Mouse (Mus musculus): ENCODE data around the gene Cd28. TPM values are rescaled to one million over a fixed set of nuclear protein-coding genes. Genes with fewer than 3 reads are reported as not detected.

The Cd28 gene
- polyA plus RNA-seq, 1 experiment from 2014 or later: 0.15 TPM

DNA sequence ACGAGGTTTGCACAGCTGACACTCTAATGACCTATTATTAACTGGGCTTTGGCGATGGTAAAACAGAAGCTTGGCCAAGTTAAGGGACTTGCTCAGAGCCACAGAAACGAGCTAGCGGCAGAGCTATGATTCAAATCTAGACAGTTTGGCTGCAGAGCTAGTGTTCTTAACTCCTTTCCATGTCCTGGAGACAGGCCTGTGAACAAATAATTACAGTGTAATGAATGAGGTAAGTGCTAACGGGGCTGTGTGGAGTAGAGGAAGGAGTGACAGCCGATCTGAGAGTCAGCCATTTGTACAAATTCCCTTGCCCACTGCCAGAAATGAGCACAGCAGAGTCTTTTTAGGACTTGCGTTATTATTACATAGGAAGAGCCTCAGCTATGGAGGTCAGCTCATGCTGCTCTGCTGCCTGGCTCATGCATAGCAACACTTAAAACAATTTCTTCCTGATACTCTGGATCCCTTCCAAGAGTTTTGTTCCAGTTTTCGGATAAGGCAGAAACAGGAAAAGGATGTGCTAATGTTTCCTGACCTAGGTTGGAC is 876 bp upstream of the Cd28 start:
- WGBS: 62% methylated on average over 8 of the region's 8 CpGs
- H3K9me3 ChIP-seq (ENCODE audit: control insufficient read depth, low read length): no peaks in the 10 kb centered on the region
- no peaks in the 10 kb centered on the region for H3K27me3 ChIP-seq (ENCODE audit: control insufficient read depth, insufficient read depth, low read length)
- no peaks in the 10 kb centered on the region for H3K36me3 ChIP-seq (replicated peaks; ENCODE audit: control insufficient read depth, insufficient read depth)
- no peak overlapping the region for H3K4me2 ChIP-seq (replicated peaks)
- DNase-seq (ENCODE audit: low spot score): no peak
- ATAC-seq (ENCODE audit: low FRiP score): no peak
- no peak overlapping the region for H3K9ac ChIP-seq
- no peak overlapping the region for H3K27ac ChIP-seq
- no peaks in the 10 kb centered on the region for H3K4me1 ChIP-seq (replicated peaks; ENCODE audit: control insufficient read depth, insufficient read depth, low read length)
- H3K4me3 ChIP-seq (replicated peaks; ENCODE audit: low read length): no peak overlapping the region

DNA sequence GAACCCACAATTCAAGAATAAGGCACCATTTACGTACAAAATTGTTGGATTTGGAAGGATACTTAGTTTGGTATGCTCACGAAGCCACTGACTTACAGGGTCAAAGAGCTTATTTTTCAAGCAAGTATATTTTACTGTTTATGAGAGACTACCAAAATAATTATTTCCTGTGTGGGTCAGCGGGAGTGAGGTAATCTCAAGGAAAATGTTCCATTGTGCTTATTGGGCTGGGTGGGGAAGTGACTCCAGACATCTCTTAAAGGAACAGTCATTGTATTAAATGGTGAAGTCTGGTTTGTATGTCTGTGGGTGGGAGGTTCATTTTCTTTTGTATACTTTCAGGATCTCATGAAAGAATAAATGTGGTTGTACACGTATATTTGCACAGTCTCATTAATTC is 2.0 kb downstream of the Cd28 start:
- 86% methylated on average over 4 of the region's 4 CpGs for WGBS
- H3K4me2 ChIP-seq (replicated peaks): no peak overlapping the region
- H3K36me3 ChIP-seq (replicated peaks; ENCODE audit: control insufficient read depth, insufficient read depth): no peaks in the 10 kb centered on the region
- H3K27me3 ChIP-seq (ENCODE audit: control insufficient read depth, insufficient read depth, low read length): no peaks in the 10 kb centered on the region
- no peaks in the 10 kb centered on the region for H3K9me3 ChIP-seq (ENCODE audit: control insufficient read depth, low read length)
- H3K27ac ChIP-seq: no peak overlapping the region
- DNase-seq (ENCODE audit: low spot score): no peak
- ATAC-seq (ENCODE audit: low FRiP score): no peak
- no peak overlapping the region for H3K4me3 ChIP-seq (replicated peaks; ENCODE audit: low read length)
- H3K9ac ChIP-seq: no peak overlapping the region
- H3K4me1 ChIP-seq (replicated peaks; ENCODE audit: control insufficient read depth, insufficient read depth, low read length): no peaks in the 10 kb centered on the region

DNA sequence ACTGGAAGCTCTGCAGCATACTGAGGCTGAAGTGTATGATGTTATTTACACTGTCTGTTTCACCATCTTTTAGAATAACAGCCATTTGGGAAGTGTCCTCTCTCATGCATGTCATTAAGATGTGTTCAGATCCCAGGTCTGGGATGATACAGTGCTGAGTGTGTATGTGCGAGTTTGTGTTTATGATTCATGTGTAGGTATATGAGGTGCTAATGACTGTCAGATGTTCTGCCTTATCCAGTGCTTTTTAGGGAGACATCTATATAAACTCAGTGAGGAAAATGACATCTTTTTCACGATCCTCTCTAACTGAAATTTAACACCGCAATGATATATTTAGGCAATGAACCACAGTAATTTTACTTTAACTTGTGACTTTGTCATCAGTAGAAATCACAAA is 7.0 kb downstream of the Cd28 start:
- Histone ChIP-seq H3K27me3 (ENCODE audit: control insufficient read depth, insufficient read depth, low read length) (no peaks in the 10 kb centered on the region), H3K4me2 (replicated peaks) (no peak overlapping the region), H3K36me3 (replicated peaks; ENCODE audit: control insufficient read depth, insufficient read depth) (no peaks in the 10 kb centered on the region), H3K4me1 (replicated peaks; ENCODE audit: control insufficient read depth, insufficient read depth, low read length) (no peaks in the 10 kb centered on the region), H3K4me3 (replicated peaks; ENCODE audit: low read length) (no peak overlapping the region), H3K9ac (no peak overlapping the region), H3K27ac (no peak overlapping the region), H3K9me3 (ENCODE audit: control insufficient read depth, low read length) (peaks cover 6% of the 10 kb centered on the region; the same call in 1 of the 2 replicates)
- ATAC-seq (ENCODE audit: low FRiP score): no peak
- WGBS: 93% methylated on average over 3 of the region's 3 CpGs
- no peak for DNase-seq (ENCODE audit: low spot score)

DNA sequence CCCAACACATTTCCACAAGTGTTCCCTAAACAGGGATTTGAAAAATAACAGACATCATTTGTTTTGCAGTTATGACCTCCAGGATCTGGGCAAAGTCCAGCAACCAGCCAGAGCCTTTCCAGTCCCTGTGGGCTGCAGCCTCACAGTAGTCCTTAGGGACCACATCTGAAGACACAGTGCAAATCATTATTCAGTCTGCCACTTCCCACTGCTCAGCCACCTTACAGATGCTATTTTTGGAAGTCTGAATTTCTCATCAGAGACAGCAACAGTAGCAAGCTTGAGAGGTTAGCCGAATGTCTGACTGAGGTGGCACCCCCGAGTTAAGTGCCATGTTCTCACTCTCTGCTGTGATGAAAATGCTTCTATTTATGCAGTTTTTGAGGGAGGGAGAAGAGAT is 15.3 kb downstream of the Cd28 start:
- Histone ChIP-seq H3K4me3 (replicated peaks; ENCODE audit: low read length) (no peak overlapping the region), H3K36me3 (replicated peaks; ENCODE audit: control insufficient read depth, insufficient read depth) (no peaks in the 10 kb centered on the region), H3K27ac (no peak overlapping the region), H3K4me2 (replicated peaks) (no peak overlapping the region), H3K9me3 (ENCODE audit: control insufficient read depth, low read length) (no peaks in the 10 kb centered on the region), H3K9ac (no peak overlapping the region), H3K4me1 (replicated peaks; ENCODE audit: control insufficient read depth, insufficient read depth, low read length) (no peaks in the 10 kb centered on the region), H3K27me3 (ENCODE audit: control insufficient read depth, insufficient read depth, low read length) (no peaks in the 10 kb centered on the region)
- 86% methylated on average over 2 of the region's 2 CpGs for WGBS
- ATAC-seq (ENCODE audit: low FRiP score) (no peak), DNase-seq (ENCODE audit: low spot score) (no peak)

DNA sequence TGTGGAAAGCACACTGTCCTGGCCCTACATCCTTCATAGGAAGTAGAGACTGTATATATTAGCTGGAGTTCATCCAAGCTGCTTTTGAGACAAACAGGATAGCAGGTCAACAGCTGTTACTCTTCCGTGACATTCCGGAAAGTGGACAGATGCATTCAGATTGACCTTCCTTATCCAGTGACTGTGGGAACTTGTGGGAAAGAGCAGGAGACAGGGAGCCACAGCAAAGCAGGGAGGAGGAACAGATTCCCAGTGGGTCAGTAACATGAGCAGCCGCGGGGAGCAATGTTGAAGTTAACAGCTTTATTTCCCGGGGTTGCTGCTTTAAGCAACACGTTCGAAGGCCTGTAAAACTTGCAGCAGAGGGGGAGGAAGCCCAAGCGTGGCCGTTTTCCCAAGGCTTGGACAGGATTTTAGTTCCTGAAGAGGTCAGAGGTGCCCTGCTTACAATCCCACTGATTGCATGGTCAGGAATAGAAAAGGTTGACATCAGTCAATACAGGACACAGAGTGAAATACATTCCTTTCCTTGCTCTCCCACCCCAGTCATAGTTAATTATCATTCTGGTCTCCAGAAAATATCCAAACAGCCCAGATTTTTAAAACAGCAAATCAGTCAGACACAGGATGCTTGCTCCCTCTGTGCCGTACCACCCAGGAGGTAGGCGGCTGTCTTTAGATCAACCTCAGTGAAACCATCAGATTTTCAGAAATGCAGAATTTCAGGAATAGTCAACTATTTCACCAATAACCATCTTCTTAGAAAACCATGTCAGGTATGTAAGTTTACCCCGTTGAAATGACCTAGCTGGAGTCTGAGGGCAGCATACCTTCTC is 18.7 kb downstream of the Cd28 start:
- no peak overlapping the region for H3K27ac ChIP-seq
- ATAC-seq (ENCODE audit: low FRiP score) (no peak), DNase-seq (ENCODE audit: low spot score) (no peak)
- no peak overlapping the region for H3K9ac ChIP-seq
- H3K4me3 ChIP-seq (replicated peaks; ENCODE audit: low read length): no peak overlapping the region
- H3K4me1 ChIP-seq (replicated peaks; ENCODE audit: control insufficient read depth, insufficient read depth, low read length): no peaks in the 10 kb centered on the region
- WGBS: 55% methylated on average over 12 of the region's 12 CpGs
- H3K9me3 ChIP-seq (ENCODE audit: control insufficient read depth, low read length): no peaks in the 10 kb centered on the region
- no peaks in the 10 kb centered on the region for H3K27me3 ChIP-seq (ENCODE audit: control insufficient read depth, insufficient read depth, low read length)
- no peak overlapping the region for H3K4me2 ChIP-seq (replicated peaks)
- H3K36me3 ChIP-seq (replicated peaks; ENCODE audit: control insufficient read depth, insufficient read depth): no peaks in the 10 kb centered on the region

DNA sequence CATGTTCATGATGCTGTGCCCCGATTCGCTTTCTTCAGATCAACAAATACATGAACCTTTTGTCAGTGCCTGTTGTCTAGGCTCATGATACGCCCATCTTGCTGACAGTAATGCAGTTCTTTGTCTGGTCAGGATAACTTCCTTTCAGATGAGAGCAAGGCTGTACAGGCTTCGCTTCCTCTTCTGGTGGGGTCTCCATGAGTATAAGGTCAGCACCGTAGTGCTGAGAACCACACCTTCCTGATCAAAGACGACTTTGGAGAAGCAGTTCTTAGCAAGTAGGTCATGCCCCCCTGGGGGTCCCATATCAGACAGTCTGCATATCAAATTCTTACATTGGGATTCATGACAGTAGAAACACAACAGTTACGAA is 19.3 kb downstream of the Cd28 start:
- H3K9ac ChIP-seq: no peak overlapping the region
- DNase-seq (ENCODE audit: low spot score) (no peak), ATAC-seq (ENCODE audit: low FRiP score) (no peak)
- H3K4me1 ChIP-seq (replicated peaks; ENCODE audit: control insufficient read depth, insufficient read depth, low read length): no peaks in the 10 kb centered on the region
- H3K4me3 ChIP-seq (replicated peaks; ENCODE audit: low read length): no peak overlapping the region
- H3K9me3 ChIP-seq (ENCODE audit: control insufficient read depth, low read length): no peaks in the 10 kb centered on the region
- H3K27me3 ChIP-seq (ENCODE audit: control insufficient read depth, insufficient read depth, low read length): no peaks in the 10 kb centered on the region
- no peak overlapping the region for H3K4me2 ChIP-seq (replicated peaks)
- H3K27ac ChIP-seq: no peak overlapping the region
- WGBS: 87% methylated on average over 7 of the region's 7 CpGs
- H3K36me3 ChIP-seq (replicated peaks; ENCODE audit: control insufficient read depth, insufficient read depth): no peaks in the 10 kb centered on the region

DNA sequence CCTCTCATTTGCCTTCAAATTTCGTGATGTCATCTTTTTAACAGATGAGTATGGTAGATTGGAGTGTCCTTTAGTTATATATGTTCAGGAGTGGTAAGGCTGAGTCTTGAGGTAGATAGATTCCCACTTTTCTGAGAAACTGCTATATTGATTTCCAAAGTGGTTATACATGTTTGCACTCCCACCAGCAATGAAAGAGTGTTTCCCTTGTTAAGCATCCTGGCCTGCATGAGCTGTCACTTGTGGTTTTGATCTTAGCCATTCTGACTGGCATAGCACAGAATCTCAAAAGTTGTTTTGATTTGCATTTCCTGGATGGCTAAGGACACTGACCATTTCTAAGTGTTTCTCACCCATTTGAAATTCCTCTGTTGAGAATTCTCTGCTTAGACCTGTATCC is 27.7 kb downstream of the Cd28 start:
- Histone ChIP-seq H3K4me3 (replicated peaks; ENCODE audit: low read length) (no peak overlapping the region), H3K36me3 (replicated peaks; ENCODE audit: control insufficient read depth, insufficient read depth) (no peaks in the 10 kb centered on the region), H3K9ac (no peak overlapping the region), H3K27me3 (ENCODE audit: control insufficient read depth, insufficient read depth, low read length) (no peaks in the 10 kb centered on the region), H3K4me2 (replicated peaks) (no peak overlapping the region), H3K27ac (no peak overlapping the region), H3K9me3 (ENCODE audit: control insufficient read depth, low read length) (no peaks in the 10 kb centered on the region), H3K4me1 (replicated peaks; ENCODE audit: control insufficient read depth, insufficient read depth, low read length) (no peaks in the 10 kb centered on the region)
- WGBS: 74% methylated on average over 1 of the region's 1 CpGs
- DNase-seq (ENCODE audit: low spot score): no peak
- no peak for ATAC-seq (ENCODE audit: low FRiP score)

DNA sequence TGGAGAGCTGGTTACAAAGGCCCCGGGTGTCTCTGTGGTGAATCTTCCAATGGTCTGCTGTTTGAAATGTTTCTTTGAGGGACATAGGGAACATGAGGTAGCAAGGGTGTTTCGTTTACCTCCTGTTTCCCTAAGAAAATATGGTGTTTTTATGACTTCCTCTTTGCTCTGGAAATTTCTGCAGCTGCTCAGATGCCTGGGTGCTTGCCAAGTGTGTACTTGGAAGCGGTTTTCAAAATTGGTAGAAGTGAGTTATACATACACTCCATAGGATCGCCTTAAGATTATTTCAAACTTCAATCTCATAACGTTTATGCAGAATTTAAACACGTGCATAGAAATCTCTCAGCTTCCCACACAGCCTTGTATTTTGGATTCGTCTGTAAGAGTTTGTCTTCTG is 29.1 kb downstream of the Cd28 start:
- no peaks in the 10 kb centered on the region for H3K27me3 ChIP-seq (ENCODE audit: control insufficient read depth, insufficient read depth, low read length)
- no peak overlapping the region for H3K4me2 ChIP-seq (replicated peaks)
- H3K9me3 ChIP-seq (ENCODE audit: control insufficient read depth, low read length): no peaks in the 10 kb centered on the region
- DNase-seq (ENCODE audit: low spot score) (no peak), ATAC-seq (ENCODE audit: low FRiP score) (no peak)
- H3K9ac ChIP-seq: no peak overlapping the region
- 77% methylated on average over 7 of the region's 7 CpGs for WGBS
- no peak overlapping the region for H3K27ac ChIP-seq
- H3K4me3 ChIP-seq (replicated peaks; ENCODE audit: low read length): no peak overlapping the region
- H3K36me3 ChIP-seq (replicated peaks; ENCODE audit: control insufficient read depth, insufficient read depth): no peaks in the 10 kb centered on the region
- no peaks in the 10 kb centered on the region for H3K4me1 ChIP-seq (replicated peaks; ENCODE audit: control insufficient read depth, insufficient read depth, low read length)

DNA sequence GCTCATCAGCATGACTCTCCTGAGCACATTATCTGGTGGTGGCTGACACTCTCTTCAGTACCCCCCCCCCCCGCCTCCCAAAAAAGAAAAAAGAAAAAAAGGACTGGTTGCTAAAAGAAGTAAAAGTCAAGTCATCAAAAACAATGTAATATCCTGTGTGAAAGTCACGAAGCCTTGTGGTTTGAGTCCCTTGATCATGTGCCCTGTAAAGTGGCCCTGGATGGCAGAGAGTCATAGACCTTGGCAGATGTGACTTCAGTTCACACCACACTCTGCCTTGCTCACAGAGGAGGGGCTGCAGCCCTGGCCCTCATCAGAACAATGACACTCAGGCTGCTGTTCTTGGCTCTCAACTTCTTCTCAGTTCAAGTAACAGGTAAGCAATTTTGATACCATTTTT is 29.6 kb downstream of the Cd28 start:
- H3K9me3 ChIP-seq (ENCODE audit: control insufficient read depth, low read length): no peaks in the 10 kb centered on the region
- ATAC-seq (ENCODE audit: low FRiP score): no peak
- no peak overlapping the region for H3K4me2 ChIP-seq (replicated peaks)
- H3K4me1 ChIP-seq (replicated peaks; ENCODE audit: control insufficient read depth, insufficient read depth, low read length): no peaks in the 10 kb centered on the region
- H3K27ac ChIP-seq: no peak overlapping the region
- DNase-seq (ENCODE audit: low spot score): no peak
- WGBS: 58% methylated on average over 2 of the region's 2 CpGs
- no peak overlapping the region for H3K4me3 ChIP-seq (replicated peaks; ENCODE audit: low read length)
- H3K36me3 ChIP-seq (replicated peaks; ENCODE audit: control insufficient read depth, insufficient read depth): no peaks in the 10 kb centered on the region
- no peak overlapping the region for H3K9ac ChIP-seq
- H3K27me3 ChIP-seq (ENCODE audit: control insufficient read depth, insufficient read depth, low read length): no peaks in the 10 kb centered on the region

All from hindbrain, embryonic 14.5 days (tissue).